Mouse (Mus musculus): Measurements from ENCODE around the gene Gpa33.
A peak's percentile ranks its signal among the peaks of the same experiment; 100 is the strongest.
"Not testable (repeated sequence)": the region's sequence is repeated elsewhere in the genome, so short reads cannot be mapped to it uniquely, and the experiment has no call there.

Gpa33 gene

GRCm38 (mm10) chr1:166135091-166135740 is 5.2 kb downstream of the Gpa33 start:
- DNase-seq (ENCODE audit: low read depth, low spot score) = no peak

GRCm38 (mm10) chr1:166137244-166137938 is 7.4 kb downstream of the Gpa33 start:
- DNase-seq (ENCODE audit: low read depth, low spot score) = no peak

GRCm38 (mm10) chr1:166138136-166138535 is 8.1 kb downstream of the Gpa33 start:
- no peak for DNase-seq (ENCODE audit: low read depth, low spot score)

GRCm38 (mm10) chr1:166139113-166139512 is 9.1 kb downstream of the Gpa33 start:
- DNase-seq (ENCODE audit: low read depth, low spot score) = no peak

- DNase-seq (ENCODE audit: low read depth, low spot score) = no peak
Measured at GRCm38 (mm10) chr1:166139620-166140184, 9.7 kb downstream of the Gpa33 start.

- DNase-seq (ENCODE audit: low read depth, low spot score) = not testable (repeated sequence)
Measured at GRCm38 (mm10) chr1:166141868-166142267, 11.8 kb downstream of the Gpa33 start.

- no peak for DNase-seq (ENCODE audit: low read depth, low spot score)
Measured at GRCm38 (mm10) chr1:166142369-166142768, 12.3 kb downstream of the Gpa33 start.

GRCm38 (mm10) chr1:166146626-166147025 is 16.6 kb downstream of the Gpa33 start:
- DNase-seq (ENCODE audit: low read depth, low spot score) = no peak

- DNase-seq (ENCODE audit: low read depth, low spot score) = no peak
Measured at GRCm38 (mm10) chr1:166147657-166148056, 17.6 kb downstream of the Gpa33 start.

- no peak for DNase-seq (ENCODE audit: low read depth, low spot score)
Measured at GRCm38 (mm10) chr1:166149441-166149840, 19.4 kb downstream of the Gpa33 start.

GRCm38 (mm10) chr1:166150035-166150434 is 20.0 kb downstream of the Gpa33 start:
- DNase-seq (ENCODE audit: low read depth, low spot score) = no peak

- no peak for DNase-seq (ENCODE audit: low read depth, low spot score)
Measured at GRCm38 (mm10) chr1:166151341-166151740, 21.3 kb downstream of the Gpa33 start.

- DNase-seq (ENCODE audit: low read depth, low spot score) = no peak
Measured at GRCm38 (mm10) chr1:166152034-166152433, 22.0 kb downstream of the Gpa33 start.

GRCm38 (mm10) chr1:166153351-166154120 is 23.5 kb downstream of the Gpa33 start:
- peak; percentile 72 for DNase-seq (ENCODE audit: low read depth, low spot score)

GRCm38 (mm10) chr1:166154162-166155112 is 24.4 kb downstream of the Gpa33 start:
- peak; percentile 70 for DNase-seq (ENCODE audit: low read depth, low spot score)

GRCm38 (mm10) chr1:166155113-166155494 is 25.1 kb downstream of the Gpa33 start:
- no peak for DNase-seq (ENCODE audit: low read depth, low spot score)

- no peak for DNase-seq (ENCODE audit: low read depth, low spot score)
Measured at GRCm38 (mm10) chr1:166157712-166158111, 27.7 kb downstream of the Gpa33 start.

GRCm38 (mm10) chr1:166158664-166159063 is 28.6 kb downstream of the Gpa33 start:
- DNase-seq (ENCODE audit: low read depth, low spot score) = no peak

- DNase-seq (ENCODE audit: low read depth, low spot score) = no peak
Measured at GRCm38 (mm10) chr1:166160111-166160510, 30.1 kb downstream of the Gpa33 start.

GRCm38 (mm10) chr1:166160569-166161445 is 30.8 kb downstream of the Gpa33 start:
- peak; percentile 74 for DNase-seq (ENCODE audit: low read depth, low spot score)

Data from retina, postnatal 7 days (tissue).